Mouse (Mus musculus) heart, postnatal 14 days (tissue): ENCODE data around the gene Camta1. TPM values are rescaled to one million over a fixed set of nuclear protein-coding genes. Genes with fewer than 3 reads are reported as not detected.
"Not testable (repeated sequence)": the region's sequence is repeated elsewhere in the genome, so short reads cannot be mapped to it uniquely, and the experiment has no call there.

ENCODE experiments used
- DNase-seq, 2 experiments: peaks; one replicate each; pipeline ENCODE4 v3.0.0; 2021 to 2022
- intact Hi-C: fragments of 180-260 bp; cut with DNase I; formaldehyde crosslinking; loops from one replicate; pipeline ENCODE4 v1.15.1; 2025
- total RNA-seq, 2 experiments: library from RNA; stranded (reverse); gene quantifications; 2 replicates each; pipeline ENCODE4 v1.2.3; 2021

Camta1 gene
- total RNA-seq, 2 experiments from 2014 or later: 193 to 199 TPM

- intact Hi-C loops: loop anchor here (1.0 kb wide), 1 partner anchor 53 kb away; no protein-coding TSS in a partner anchor
- no peak for DNase-seq
Measured at GRCm38 (mm10) chr4:151074817-151075216, 786.9 kb downstream of the Camta1 start.

GRCm38 (mm10) chr4:151073108-151073744, 788.5 kb downstream of the Camta1 start:
- intact Hi-C loops: loop anchor here (1.0 kb wide), 1 partner anchor 68 kb away; no protein-coding TSS in a partner anchor
- peak; percentile 75 to 89 for DNase-seq

- no peak for DNase-seq
- intact Hi-C loops: loop anchor here (2.0 kb wide), 1 partner anchor 104 kb away; no protein-coding TSS in a partner anchor
Measured at GRCm38 (mm10) chr4:151070962-151071361, 790.7 kb downstream of the Camta1 start.

GRCm38 (mm10) chr4:151068751-151069150, 792.9 kb downstream of the Camta1 start:
- intact Hi-C loops: no loop called here
- no peak for DNase-seq

- intact Hi-C loops: no loop called here
- DNase-seq: no peak
Measured at GRCm38 (mm10) chr4:151059566-151059965, 802.1 kb downstream of the Camta1 start.

- DNase-seq: no peak
- intact Hi-C loops: no loop called here
Measured at GRCm38 (mm10) chr4:151058634-151059033, 803.0 kb downstream of the Camta1 start.

- intact Hi-C loops: no loop called here
- DNase-seq: peak; percentile 99 to 100
Measured at GRCm38 (mm10) chr4:151057347-151058321, 804.0 kb downstream of the Camta1 start, which contains the start of gene Vamp3. TSS of gene Vamp3 (minus strand) at chr4:151057963.

GRCm38 (mm10) chr4:151051162-151051561, 810.5 kb downstream of the Camta1 start:
- DNase-seq: no peak
- intact Hi-C loops: no loop called here

GRCm38 (mm10) chr4:151046524-151046923, 815.2 kb downstream of the Camta1 start:
- DNase-seq: no peak
- intact Hi-C loops: no loop called here

GRCm38 (mm10) chr4:151044944-151045570, 816.6 kb downstream of the Camta1 start:
- intact Hi-C loops: no loop called here
- DNase-seq: no peak

GRCm38 (mm10) chr4:151044037-151044943, 817.4 kb downstream of the Camta1 start, which contains the start of gene Per3:
TSS of gene Per3 (minus strand) at chr4:151044665.
- peak; percentile 99 for DNase-seq
- intact Hi-C loops: no loop called here

GRCm38 (mm10) chr4:151043281-151043680, 818.4 kb downstream of the Camta1 start:
- intact Hi-C loops: no loop called here
- peak; percentile 36 to 37 for DNase-seq

- DNase-seq: no peak
- intact Hi-C loops: no loop called here
Measured at GRCm38 (mm10) chr4:151041506-151041905, 820.2 kb downstream of the Camta1 start.

GRCm38 (mm10) chr4:151037800-151038199, 823.9 kb downstream of the Camta1 start:
- intact Hi-C loops: no loop called here
- DNase-seq: no peak

GRCm38 (mm10) chr4:151036521-151036920, 825.2 kb downstream of the Camta1 start:
- intact Hi-C loops: no loop called here
- DNase-seq: no peak

- peak in 1 of 2 experiments; percentile 26 for DNase-seq
- intact Hi-C loops: no loop called here
Measured at GRCm38 (mm10) chr4:151027001-151027400, 834.7 kb downstream of the Camta1 start.

GRCm38 (mm10) chr4:151024152-151024551, 837.5 kb downstream of the Camta1 start:
- DNase-seq: no peak
- intact Hi-C loops: no loop called here

GRCm38 (mm10) chr4:151017356-151017755, 844.3 kb downstream of the Camta1 start:
- intact Hi-C loops, DNase-seq: not testable (repeated sequence)

GRCm38 (mm10) chr4:151015946-151016345, 845.7 kb downstream of the Camta1 start:
- intact Hi-C loops: no loop called here
- no peak for DNase-seq

- DNase-seq: no peak
- intact Hi-C loops: no loop called here
Measured at GRCm38 (mm10) chr4:151010316-151010715, 851.4 kb downstream of the Camta1 start.
